Mouse (Mus musculus) liver, adult 2 months (tissue): ENCODE measurements around the gene Fanca.

ENCODE experiments used
- CTCF ChIP-seq: fragments of 200-500 bp; IDR thresholded peaks from 2 replicates; pipeline ENCODE4 v1.5.1; 2011; ENCODE audit warnings: low read depth, low read length, control low read depth
- POLR2A ChIP-seq: fragments of 200-500 bp; IDR thresholded peaks from 2 replicates; pipeline ENCODE4 v1.6.1; 2011; ENCODE audit warnings: low read length, control low read depth; ENCODE audit not compliant: insufficient read depth; ENCODE audit errors: extremely low read depth

DNA sequence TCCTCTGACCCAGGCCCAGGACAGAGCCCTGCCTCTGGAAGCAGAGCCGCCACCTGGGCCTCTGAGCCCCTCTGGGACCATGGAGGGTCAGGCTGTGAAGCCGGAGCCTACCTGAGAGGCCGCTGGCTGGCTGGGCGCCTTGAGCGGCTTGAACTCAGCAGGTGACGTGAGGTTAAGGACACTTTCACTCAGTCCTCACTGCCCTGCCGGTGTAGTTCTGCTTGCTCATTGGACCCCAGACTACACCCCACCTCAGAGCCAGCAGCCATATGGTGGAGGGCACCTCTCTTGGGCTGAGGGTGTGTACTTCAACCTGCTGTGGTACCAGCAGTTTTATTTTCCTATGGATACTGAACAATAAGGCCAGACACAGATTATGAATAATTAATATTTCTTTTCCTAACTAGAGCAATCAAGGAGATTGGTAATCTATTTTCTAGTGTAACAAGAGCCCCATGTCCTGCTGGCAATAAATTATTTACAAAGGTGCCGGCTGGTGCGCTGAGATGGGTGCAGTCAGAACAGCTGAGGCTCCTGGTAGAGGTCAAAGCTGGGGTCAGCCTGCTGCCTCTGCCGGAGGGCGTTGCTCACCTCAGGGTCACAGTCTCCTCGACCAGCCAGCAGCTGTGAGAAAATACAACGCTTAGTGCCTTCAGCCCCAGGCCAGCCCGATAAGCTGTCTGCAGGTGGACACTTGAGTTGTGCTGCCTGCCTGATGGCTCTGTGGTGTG, 50.3 kb downstream of the Fanca start:
- TF ChIP-seq CTCF (no peak), POLR2A (no peak)
